Mouse (Mus musculus) mouse trophoblast stem cell (cell line): Measurements from ENCODE around the gene Prss21.
"Not testable (repeated sequence)": the region's sequence is repeated elsewhere in the genome, so short reads cannot be mapped to it uniquely, and the experiment has no call there.

Experiments used
- in situ Hi-C, 2 experiments: fragments of 300-500 bp; cut with MseI, MboI; formaldehyde crosslinking; loops; 2 replicates in 1 of 2; 3 replicates in 1 of 2; pipeline ENCODE4 v1.15.1; 2025

Gene Prss21

GRCm38 (mm10) chr17:23862926-23863325, 4.9 kb upstream of the Prss21 start:
- in situ Hi-C loops, result no loop called here

GRCm38 (mm10) chr17:23868513-23868912, 657 bp downstream of the Prss21 start:
- in situ Hi-C loops, result loop anchor here in 1 of 2 experiments (5.0 kb wide), 1 partner anchor 94 kb away; no protein-coding TSS in a partner anchor

- in situ Hi-C loops, result no loop called here
Measured at GRCm38 (mm10) chr17:23873884-23874856, 6.3 kb downstream of the Prss21 start.

- in situ Hi-C loops, result no loop called here
Measured at GRCm38 (mm10) chr17:23876741-23877140, 8.9 kb downstream of the Prss21 start.

- in situ Hi-C loops, result no loop called here
Measured at GRCm38 (mm10) chr17:23877166-23877565, 9.3 kb downstream of the Prss21 start.

GRCm38 (mm10) chr17:23880576-23880975, 12.7 kb downstream of the Prss21 start, which contains the start of the genes Dcpp1 and Dcpp2:
Dcpp1 (plus strand) TSS chr17:23880876.
Dcpp2 (plus strand) TSS chr17:23880880.
- in situ Hi-C loops, result not testable (repeated sequence)

- in situ Hi-C loops, result not testable (repeated sequence)
Measured at GRCm38 (mm10) chr17:23917158-23917557, 49.3 kb downstream of the Prss21 start, which contains the start of gene Dcpp3. Dcpp3 (plus strand) TSS chr17:23917458.
